Mouse (Mus musculus) ES-Bruce4 (cell line): ENCODE data around the gene Iqschfp.

ENCODE experiments used
- CTCF ChIP-seq: IDR thresholded peaks from one replicate; pipeline ENCODE4 v1.8.1; 2011; ENCODE audit warnings: low read depth, low read length
- EP300 ChIP-seq: IDR thresholded peaks from 2 replicates; pipeline ENCODE4 v1.6.1; 2011; ENCODE audit warnings: low read depth, low read length; ENCODE audit not compliant: insufficient read depth
- POLR2A ChIP-seq: IDR thresholded peaks from one replicate; pipeline ENCODE4 v1.8.1; 2011; ENCODE audit warnings: low read length; ENCODE audit not compliant: insufficient read depth

- no peak for TF ChIP-seq POLR2A
- no peak for TF ChIP-seq CTCF
- TF ChIP-seq EP300, result no peak
These were observed at the start of gene Iqschfp, which contains the start of gene Iqcj for GRCm38 (mm10) chr3:67892026-67892705.
